Mouse (Mus musculus): ENCODE data around the gene Eif3m. TPM values are rescaled to one million over a fixed set of nuclear protein-coding genes. Genes with fewer than 3 reads are reported as not detected.

The Eif3m gene
- polyA plus RNA-seq, 1 experiment from 2014 or later, result 181 TPM

DNA sequence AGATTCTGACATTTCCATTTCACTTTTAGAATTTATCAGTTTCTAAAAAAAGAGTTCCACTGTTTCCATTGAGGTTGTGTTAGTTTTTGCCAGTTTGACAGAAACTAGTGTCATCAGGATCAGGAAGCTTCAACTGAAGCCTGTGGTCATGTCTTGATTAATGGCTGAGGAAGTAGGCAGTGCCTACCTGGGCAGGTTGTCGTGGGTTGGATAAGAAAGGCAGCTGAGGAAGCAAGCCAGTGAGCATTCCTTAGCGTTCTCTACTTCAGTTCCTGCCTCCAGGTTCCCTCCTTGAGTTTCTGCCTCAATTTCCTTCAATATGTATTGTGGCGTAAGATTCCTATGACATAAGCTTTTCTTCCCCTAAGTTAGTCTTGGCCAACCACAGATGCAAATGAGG is 31.1 kb downstream of the Eif3m start:
- WGBS, result 64% methylated on average over 3 of the region's 3 CpGs
- H3K27me3 ChIP-seq (replicated peaks; ENCODE audit: control insufficient read depth, insufficient read depth, low read length), result no peaks in the 10 kb centered on the region
- no peak overlapping the region for H3K9ac ChIP-seq (replicated peaks; ENCODE audit: low read depth, low read length)
- no peaks in the 10 kb centered on the region for H3K9me3 ChIP-seq (ENCODE audit: control insufficient read depth, low read length)
- H3K27ac ChIP-seq (ENCODE audit: low read length), result no peak overlapping the region
- ATAC-seq, result no peak
- no peaks in the 10 kb centered on the region for H3K4me1 ChIP-seq (replicated peaks; ENCODE audit: control insufficient read depth, insufficient read depth, low read length)
- no peak overlapping the region for H3K4me3 ChIP-seq (replicated peaks; ENCODE audit: low read length)
- H3K36me3 ChIP-seq (ENCODE audit: control insufficient read depth, insufficient read depth), result no peaks in the 10 kb centered on the region
- no peak overlapping the region for H3K4me2 ChIP-seq (ENCODE audit: low read length)

DNA sequence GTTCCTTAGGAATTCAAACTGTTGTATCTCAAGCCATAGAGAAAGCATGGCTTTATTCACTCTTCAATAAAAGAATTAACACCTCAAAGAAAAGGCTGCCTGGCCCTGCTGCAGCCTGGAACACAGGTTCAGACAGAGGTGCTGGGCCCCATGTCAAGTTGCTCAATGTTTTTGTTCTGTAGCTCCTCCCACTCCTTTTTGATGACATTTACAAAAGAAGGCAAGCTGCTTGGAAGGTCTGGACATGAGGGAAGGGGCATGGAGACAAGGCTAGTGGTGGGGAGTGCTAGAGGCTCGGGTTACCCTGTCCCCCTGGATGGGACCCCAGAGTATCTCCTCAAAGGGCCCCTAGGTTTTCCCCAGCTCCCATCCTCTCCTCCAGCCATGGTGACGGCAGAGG is 35.2 kb downstream of the Eif3m start:
- no peaks in the 10 kb centered on the region for H3K4me1 ChIP-seq (replicated peaks; ENCODE audit: control insufficient read depth, insufficient read depth, low read length)
- no peak overlapping the region for H3K4me3 ChIP-seq (replicated peaks; ENCODE audit: low read length)
- H3K4me2 ChIP-seq (ENCODE audit: low read length), result no peak overlapping the region
- H3K9ac ChIP-seq (replicated peaks; ENCODE audit: low read depth, low read length), result no peak overlapping the region
- no peaks in the 10 kb centered on the region for H3K9me3 ChIP-seq (ENCODE audit: control insufficient read depth, low read length)
- WGBS, result 0% methylated on average over 2 of the region's 2 CpGs
- ATAC-seq, result no peak
- H3K36me3 ChIP-seq (ENCODE audit: control insufficient read depth, insufficient read depth), result no peaks in the 10 kb centered on the region
- no peaks in the 10 kb centered on the region for H3K27me3 ChIP-seq (replicated peaks; ENCODE audit: control insufficient read depth, insufficient read depth, low read length)
- no peak overlapping the region for H3K27ac ChIP-seq (ENCODE audit: low read length)

DNA sequence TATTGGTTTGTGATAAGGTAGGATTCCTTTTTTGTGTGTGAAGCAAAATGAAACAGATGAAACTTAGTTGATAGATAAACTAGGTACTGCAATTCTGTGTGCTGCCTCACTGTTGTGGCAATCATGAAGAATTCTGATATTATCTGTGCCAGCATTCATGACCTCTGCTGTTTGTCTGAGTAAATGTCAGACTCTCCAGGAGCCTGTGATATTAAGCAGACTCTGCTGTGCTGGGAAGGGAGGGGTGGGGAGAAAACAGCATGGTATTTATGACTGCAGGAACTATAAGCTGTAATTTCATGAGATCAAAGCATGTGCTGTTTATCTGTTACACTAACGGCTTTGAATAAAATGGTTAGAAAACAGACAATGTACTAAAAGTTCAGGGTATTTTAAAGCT is 52.4 kb downstream of the Eif3m start:
- Histone ChIP-seq H3K4me3 (replicated peaks; ENCODE audit: low read length) (no peak overlapping the region), H3K9ac (replicated peaks; ENCODE audit: low read depth, low read length) (no peak overlapping the region), H3K4me1 (replicated peaks; ENCODE audit: control insufficient read depth, insufficient read depth, low read length) (no peaks in the 10 kb centered on the region), H3K4me2 (ENCODE audit: low read length) (no peak overlapping the region), H3K27me3 (replicated peaks; ENCODE audit: control insufficient read depth, insufficient read depth, low read length) (no peaks in the 10 kb centered on the region), H3K36me3 (ENCODE audit: control insufficient read depth, insufficient read depth) (no peaks in the 10 kb centered on the region), H3K9me3 (ENCODE audit: control insufficient read depth, low read length) (no peaks in the 10 kb centered on the region), H3K27ac (ENCODE audit: low read length) (no peak overlapping the region)
- ATAC-seq, result no peak
- 71% methylated on average over 1 of the region's 1 CpGs for WGBS

Other genes starting within 250 kb of the Eif3m start
- gene Qser1, start 200.3 kb downstream of the Eif3m start, polyA plus RNA-seq (2015; fragmentation: Nextera tagmentation; extraction: Ambion mirVana), result 11.1 and 12.2 TPM in 2 replicates
- gene Prrg4, start 167.2 kb downstream of the Eif3m start, polyA plus RNA-seq (2015; fragmentation: Nextera tagmentation; extraction: Ambion mirVana), result 0.38 and 0.43 TPM in 2 replicates
- gene Ccdc73, start 149.3 kb downstream of the Eif3m start, polyA plus RNA-seq (2015; fragmentation: Nextera tagmentation; extraction: Ambion mirVana), result 5.3 and 7.0 TPM in 2 replicates
- gene Gm11060, start 74.9 kb upstream of the Eif3m start, polyA plus RNA-seq (2015; fragmentation: Nextera tagmentation; extraction: Ambion mirVana), result not detected in 2 replicates
- 0.14 and 0.16 TPM in 2 replicates for gene Wt1, start 109.4 kb upstream of the Eif3m start, polyA plus RNA-seq (2015; fragmentation: Nextera tagmentation; extraction: Ambion mirVana)
- gene Them7, start 207.2 kb upstream of the Eif3m start, polyA plus RNA-seq (2015; fragmentation: Nextera tagmentation; extraction: Ambion mirVana), result not detected in 2 replicates